Mouse (Mus musculus): ENCODE results near the gene A130010J15Rik. TPM values are rescaled to one million over a fixed set of nuclear protein-coding genes. Genes with fewer than 3 reads are reported as not detected.

Gene A130010J15Rik
- polyA plus RNA-seq (2012) = 1.1 and 1.6 TPM in 2 replicates

GRCm38 (mm10) chr1:193167746-193168145 is at the start of gene A130010J15Rik:
A130010J15Rik (plus strand) TSS chr1:193168046.

GRCm38 (mm10) chr1:193129786-193130455 is 37.9 kb upstream of the A130010J15Rik start, which contains the start of gene Diexf:
Diexf (minus strand) TSS chr1:193130272.

GRCm38 (mm10) chr1:193152872-193153271 is 15.0 kb upstream of the A130010J15Rik start, which contains the start of gene Irf6:
Irf6 (plus strand) TSS chr1:193153111.

GRCm38 (mm10) chr1:193201383-193201778 is 33.5 kb downstream of the A130010J15Rik start, which contains the start of gene Traf3ip3:
Traf3ip3 (minus strand) TSS chr1:193201703.

GRCm38 (mm10) chr1:193207503-193207902 is 39.7 kb downstream of the A130010J15Rik start, which contains the start of gene Lamb3:
Lamb3 (plus strand) TSS chr1:193207699.

Other genes starting within 250 kb of the A130010J15Rik start
- not detected in 2 replicates for gene Syt14, start 132.3 kb upstream of the A130010J15Rik start, polyA plus RNA-seq (2012)
- gene Diexf, start 37.8 kb upstream of the A130010J15Rik start, polyA plus RNA-seq (2012) = 2.6 and 2.9 TPM in 2 replicates
- 0.11 and 0.22 TPM in 2 replicates for gene Irf6, start 14.9 kb upstream of the A130010J15Rik start, polyA plus RNA-seq (2012)
- gene Traf3ip3, start 33.7 kb downstream of the A130010J15Rik start, polyA plus RNA-seq (2012) = 50.3 and 54.9 TPM in 2 replicates
- gene Lamb3, start 39.7 kb downstream of the A130010J15Rik start, polyA plus RNA-seq (2012) = 0.44 and 0.65 TPM in 2 replicates
- 1.3 and 2.7 TPM in 2 replicates for gene Hsd11b1, start 96.0 kb downstream of the A130010J15Rik start, polyA plus RNA-seq (2012)
- gene G0s2, start 105.2 kb downstream of the A130010J15Rik start, polyA plus RNA-seq (2012) = 10.6 and 17.7 TPM in 2 replicates
- gene Camk1g, start 202.3 kb downstream of the A130010J15Rik start, polyA plus RNA-seq (2012) = 0.06 and 0.16 TPM in 2 replicates